Mouse (Mus musculus) kidney, postnatal 36 days (tissue): ENCODE results near the gene Stambp.

Source experiments
- DNase-seq, 2 experiments: peaks; one replicate each; pipeline ENCODE4 v3.0.0; 2021 to 2022; ENCODE audit warnings: mixed read lengths in 2 of 2

Gene Stambp

DNA sequence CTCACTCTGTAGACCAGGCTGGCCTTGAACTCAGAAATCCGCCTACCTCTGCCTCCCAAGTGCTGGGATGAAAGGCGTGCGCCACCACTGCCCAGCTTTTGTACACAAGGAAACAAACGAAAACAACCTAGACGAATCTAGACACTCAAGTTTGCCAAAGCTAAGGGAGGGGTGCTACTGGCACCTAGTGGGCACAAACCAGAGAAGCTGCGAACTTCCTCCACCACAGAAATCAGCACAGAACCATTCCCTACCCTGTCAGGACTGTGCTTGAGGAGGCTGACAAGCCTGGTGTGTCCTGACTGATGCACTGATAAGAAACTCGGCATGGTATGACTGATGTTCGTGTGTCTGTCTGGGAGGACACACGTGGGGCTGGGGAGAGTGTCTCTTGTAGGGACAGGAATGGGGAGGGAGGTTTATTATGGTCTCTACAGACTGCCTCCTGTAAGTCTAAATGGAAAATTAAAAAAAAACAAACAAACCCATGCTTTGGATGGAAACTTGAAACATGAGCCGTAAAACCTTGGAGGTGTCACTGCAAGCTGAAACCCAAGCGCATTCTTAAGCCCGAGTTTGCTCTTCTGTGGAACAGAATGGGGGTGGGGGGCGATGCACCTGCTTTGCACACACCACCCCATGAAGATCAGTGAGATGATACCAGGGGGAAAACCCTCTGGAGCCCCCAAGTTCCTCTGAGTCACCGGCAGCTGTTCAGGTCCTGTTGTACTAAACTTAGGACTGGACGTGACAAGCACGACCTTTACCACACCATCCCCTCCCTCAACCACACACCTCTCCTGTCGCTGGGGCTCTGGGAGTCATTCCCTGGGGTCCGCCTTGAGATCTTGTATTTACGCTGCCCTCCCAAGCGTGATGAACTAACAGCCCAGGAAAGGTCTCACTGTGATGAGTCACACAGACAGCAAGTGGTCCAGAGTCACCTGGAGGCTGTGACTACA lies 3.3 kb downstream of the Stambp start:
- peak in 1 of 2 experiments; percentile 14 for DNase-seq

DNA sequence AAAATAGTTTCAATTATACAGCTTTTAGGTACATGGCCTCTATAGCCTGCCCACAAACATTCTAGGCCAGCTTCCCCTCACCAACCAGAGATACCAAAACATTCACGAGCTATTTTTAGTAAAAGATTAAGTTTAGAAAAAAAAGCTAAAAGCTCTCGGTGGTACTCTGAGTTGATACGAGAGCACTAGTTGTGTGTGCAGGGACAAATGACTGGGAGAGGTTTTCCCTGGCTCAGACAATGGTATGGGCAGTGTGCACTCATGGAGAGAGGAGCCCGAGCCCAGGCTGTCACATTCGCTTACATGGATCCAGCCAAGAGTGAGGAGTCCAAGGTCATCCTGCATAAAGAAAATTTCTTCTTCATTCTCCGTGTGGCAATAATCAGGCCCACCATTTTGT lies 16.6 kb downstream of the Stambp start:
- no peak for DNase-seq

DNA sequence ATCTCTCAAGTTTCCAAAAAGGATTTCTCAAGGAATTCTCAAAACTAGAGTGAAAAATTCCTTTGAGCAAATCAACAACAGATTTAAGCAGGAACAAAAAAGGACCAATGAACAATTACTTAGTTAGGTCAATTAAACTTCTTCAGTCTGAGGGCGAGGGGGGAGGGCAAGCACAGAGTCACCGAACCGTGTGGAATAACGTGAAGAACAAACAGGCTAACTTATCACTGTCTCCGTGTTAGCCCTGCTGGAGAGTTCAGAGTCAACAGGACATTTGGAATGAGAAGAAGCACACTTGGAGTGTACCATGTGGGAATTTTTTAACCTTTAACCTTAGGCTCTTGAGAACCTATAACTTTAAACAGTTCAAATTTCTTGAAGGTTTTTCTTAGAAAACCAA lies 24.2 kb downstream of the Stambp start:
- peak; percentile 70 to 73 for DNase-seq

DNA sequence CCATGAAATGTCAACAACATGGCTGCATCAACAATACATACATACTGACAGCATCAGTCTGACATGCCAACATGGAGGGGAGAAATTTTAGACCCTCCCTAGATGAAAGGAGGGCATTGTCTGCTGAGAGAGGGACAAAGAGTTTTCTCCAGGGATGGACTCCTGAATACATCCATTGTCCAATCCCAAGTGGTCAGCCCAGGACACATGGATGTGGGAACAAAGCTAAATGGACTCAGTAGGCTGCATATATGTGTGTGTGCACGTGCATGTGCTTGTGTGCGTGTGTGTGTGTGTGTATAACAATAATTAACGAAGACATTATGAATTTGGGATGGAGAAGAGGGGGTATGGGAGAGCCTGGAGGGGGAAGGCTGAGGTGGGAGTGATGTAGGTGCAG lies 26.8 kb downstream of the Stambp start:
- DNase-seq, result no peak

DNA sequence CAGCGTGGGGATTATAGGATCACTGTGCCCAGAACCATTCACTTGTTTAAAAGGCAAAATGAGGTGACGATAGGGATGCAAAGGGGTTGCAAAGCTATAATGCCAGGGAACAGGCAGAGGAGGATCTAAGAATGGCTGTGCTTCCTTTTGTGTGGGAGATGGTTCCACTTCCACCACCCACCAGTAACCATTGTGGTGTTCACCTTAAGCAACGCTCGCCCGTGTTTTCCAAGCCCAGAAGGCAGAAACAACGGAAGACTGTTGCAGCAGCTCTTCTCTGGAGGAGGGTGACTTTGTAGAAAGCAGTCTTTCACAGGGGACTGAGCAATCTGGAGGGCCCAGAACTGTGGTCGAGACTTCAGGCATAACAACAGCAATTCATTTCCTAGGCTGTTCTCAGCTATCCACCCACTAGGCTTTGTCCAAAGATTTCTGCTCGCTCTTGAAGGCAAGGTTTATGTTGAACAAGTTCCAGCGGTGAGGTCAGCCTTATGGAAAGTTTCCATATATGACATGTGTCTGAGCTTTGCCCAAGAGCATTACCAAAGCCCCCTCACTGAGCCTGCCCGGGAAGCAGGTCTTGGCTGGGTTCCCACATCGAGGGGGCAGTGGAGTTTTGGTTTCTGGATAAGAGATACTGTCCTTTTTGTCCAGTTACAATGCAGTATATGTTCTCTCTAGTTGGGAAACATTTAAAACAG lies 30.6 kb downstream of the Stambp start:
- no peak for DNase-seq

DNA sequence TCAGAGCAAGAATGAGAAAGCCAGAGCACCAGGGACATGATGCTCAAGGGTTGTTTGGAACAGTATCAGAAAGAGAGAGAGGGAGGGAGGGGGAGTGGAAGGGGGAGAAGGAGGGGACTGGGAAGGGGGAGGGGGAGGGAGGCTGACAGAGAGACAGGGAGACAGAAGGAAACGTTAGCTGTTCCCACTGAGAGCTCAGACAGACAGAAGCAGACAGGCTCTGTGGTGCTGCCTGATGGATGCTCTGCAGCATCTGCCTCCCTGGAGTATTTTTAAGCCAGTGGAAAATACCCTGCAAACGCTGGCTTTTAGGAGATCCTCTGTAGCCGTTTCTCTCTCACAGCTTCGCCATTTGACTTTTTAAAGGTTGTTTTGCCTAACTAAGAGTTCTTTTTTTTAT lies 32.5 kb downstream of the Stambp start:
- DNase-seq, result no peak

DNA sequence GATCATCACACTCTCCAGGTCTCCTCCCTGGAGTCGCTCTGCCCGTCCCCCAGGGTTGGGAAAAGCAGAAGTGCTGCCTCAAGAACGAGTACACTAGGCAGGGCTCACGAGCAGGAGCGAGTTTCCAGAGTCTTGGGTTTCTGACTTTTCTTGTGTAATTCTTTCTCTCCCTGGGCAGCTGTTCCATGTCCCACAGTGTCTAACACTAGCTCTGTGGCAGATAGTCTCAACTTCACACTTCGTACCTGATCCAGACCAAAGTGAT lies 35.8 kb downstream of the Stambp start:
- DNase-seq, result no peak

DNA sequence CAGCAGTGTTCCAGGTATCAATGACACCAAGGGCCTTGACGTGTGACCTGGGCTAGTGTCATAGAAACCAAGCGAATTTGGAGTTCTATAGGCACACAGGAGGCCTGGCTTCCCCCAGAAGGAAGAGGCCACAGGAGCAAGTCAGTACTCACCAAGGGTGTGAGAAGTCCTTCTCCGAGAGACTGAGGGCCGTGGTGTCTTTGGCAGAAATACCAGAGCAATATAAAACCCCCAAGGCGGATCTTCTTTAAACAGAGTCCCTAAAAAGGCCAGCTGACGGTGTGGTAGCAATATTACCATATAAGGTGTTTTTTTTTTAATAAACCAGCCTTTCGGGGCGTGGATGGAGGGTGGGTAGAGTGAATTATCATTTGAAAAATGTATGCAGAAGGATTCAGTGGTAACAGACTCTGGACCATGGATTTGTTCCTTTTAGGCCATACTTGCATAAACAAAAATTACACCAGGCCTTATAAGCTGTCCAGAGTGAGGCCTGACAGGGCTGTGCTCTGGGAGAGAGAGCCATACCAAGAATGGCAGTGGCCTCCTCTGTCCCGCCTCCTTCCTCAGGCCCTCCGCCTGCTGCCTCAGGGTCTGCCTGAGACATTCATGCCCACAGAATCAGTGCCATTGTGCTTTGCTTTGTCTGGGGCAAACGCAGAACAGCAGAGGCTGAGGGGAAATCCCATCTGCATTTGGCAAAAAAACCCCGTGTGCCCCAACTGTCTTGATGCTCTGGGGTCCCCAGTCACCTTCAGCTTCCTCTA lies 36.3 kb downstream of the Stambp start, which contains the start of gene Actg2:
Gene Actg2, minus strand, starts transcription at position 238 of the 767 bp plus-strand sequence.
- no peak for DNase-seq

DNA sequence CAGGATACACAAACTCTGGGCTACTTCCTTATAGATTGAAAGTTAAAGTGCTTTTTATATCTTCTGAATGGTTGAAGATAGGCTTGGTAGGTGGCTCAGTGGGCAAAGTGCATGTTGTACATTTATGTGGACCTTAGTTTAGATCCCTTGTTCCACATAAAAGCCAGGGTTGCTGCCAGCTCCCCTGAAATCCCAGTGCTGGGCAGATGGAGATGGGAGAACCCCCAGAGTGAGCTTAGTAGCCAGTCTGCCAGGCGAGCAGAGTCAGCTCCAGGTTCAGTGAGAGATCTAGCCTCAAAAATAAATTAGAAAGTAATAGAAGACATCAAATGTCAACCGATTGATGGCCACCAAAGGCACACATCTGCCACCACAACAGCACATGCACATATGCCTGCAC lies 39.9 kb downstream of the Stambp start:
- no peak for DNase-seq

DNA sequence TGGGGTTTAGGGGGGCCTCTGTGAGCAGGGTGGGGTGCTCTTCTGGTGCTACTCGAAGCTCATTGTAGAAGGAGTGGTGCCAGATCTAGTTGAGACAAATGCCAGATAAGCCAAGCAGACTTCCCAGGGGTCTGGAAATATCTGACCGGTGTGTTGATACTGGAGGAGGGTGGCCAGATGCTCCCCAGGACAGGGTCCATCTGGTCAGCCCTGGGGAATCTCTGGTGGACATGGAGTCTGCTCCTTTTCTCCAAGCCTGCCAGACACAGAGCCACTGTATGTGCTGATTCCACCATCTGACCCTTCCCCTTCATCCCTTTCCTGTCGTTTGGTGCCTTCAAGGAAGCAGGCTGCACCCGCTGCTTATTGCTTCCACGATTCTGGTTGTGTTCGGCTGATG lies 49.3 kb downstream of the Stambp start:
- no peak for DNase-seq

DNA sequence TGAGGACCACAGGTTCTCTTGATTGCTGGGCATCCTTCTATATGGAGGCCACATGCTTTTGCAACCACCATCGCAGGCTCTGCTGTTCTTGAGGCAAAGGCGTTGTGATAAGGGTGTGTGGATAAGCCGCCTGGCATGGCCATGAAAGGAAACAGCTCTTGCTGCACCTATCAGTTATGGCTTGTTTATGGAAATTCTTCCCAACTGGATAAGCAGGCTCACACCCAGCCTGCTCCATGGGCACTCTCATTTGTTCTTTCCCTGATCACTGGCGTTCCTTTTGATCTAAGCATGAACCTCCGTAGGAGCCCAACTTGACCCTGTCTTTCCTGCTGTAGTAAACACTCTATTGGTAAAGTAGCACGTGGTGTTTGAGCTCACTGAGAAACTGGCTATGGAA lies 50.7 kb downstream of the Stambp start:
- no peak for DNase-seq

DNA sequence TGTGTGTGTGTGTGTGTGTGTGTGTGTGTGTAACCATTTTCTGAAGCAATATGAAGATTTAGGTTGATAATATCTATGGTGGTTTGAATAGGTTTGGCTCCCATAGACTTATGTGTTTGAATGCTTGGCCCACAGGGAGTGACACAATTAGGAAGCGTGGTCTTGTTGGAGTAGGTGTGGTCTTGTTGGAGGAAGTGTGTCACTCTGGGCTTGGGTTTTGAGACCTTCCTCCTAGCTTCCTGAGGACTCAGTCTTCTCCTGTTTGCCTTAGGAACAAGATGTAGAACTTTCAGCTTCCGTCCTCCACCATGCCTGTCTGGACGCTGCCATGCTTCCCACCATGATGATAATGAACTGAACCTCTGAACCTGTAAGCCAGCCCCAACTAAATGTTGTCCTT lies 53.9 kb downstream of the Stambp start:
- DNase-seq, result no peak

DNA sequence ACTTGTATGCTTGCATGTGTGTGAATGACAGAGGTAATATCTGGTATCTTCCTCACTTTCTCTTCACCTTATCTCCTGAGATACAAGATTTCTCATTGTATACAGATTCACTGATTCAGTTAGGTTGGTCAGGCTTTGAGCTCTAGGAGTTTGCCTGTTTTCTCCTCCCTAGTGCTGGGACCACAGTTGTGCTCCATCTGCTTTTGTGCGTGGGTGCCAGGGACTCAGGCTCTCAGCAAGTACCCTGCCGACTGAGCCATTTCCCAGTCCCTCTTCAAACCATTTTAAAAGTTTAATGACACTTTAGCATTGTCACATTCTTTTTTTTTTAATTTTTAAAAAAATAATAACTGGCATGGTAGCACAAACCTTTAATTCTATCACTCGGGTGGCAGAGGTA lies 57.4 kb downstream of the Stambp start:
- no peak for DNase-seq

DNA sequence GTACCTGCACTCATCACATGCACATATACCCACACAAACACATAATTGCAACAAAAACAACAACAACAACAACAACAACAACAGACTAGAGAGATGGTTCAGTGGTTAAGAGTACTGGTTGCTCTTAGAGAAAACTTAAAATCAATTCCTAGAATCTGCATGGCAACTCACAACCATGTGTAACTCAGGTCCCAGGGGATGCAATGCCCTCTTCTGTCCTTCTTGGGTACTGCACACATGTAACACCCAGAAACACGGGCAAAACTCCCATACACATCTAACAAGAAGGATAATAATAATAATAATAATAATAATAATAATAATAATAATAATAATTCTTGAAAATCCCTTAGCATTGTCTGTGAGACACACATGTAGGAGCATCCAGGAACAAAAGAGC lies 60.0 kb downstream of the Stambp start:
- DNase-seq, result peak; percentile 66 to 85

DNA sequence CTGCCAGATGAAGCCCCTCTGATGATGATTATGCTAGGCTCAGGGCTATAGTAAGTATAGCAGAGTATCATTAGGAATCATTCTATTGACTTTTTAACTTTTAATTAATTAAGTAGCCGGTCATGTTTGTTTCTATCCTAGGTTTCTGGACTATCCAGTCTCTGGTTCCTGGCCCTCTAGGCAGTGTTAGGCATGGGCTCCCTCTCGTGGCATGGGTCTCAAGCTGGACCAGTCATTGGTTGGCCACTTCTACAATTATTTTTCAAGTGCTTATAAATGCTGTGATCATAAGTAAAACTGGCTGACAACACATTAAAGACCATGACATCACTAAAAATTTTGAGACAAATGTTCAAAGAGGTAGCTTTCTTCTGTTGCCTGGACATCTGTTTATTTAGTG lies 62.3 kb downstream of the Stambp start:
- DNase-seq, result peak in 1 of 2 experiments; percentile 41

DNA sequence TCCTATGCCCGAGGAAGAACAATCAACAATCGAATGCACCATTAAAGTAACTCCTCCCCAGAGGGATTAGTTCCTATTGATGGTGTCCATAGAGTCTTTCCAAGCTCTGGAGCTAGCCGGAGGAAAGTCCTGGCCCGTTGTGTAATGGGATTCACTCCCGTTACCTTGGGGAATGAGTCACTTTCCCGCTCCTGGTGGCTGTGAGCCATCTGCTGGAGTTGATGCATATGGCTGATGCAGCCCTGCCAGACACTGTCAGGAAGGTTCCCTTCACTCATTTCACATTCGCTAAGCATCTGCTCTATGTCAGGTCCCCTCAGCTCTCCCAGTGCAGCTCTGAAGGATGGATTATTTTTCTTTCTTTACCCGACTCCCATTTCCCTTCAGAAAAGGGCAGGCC lies 63.1 kb downstream of the Stambp start:
- DNase-seq, result no peak

DNA sequence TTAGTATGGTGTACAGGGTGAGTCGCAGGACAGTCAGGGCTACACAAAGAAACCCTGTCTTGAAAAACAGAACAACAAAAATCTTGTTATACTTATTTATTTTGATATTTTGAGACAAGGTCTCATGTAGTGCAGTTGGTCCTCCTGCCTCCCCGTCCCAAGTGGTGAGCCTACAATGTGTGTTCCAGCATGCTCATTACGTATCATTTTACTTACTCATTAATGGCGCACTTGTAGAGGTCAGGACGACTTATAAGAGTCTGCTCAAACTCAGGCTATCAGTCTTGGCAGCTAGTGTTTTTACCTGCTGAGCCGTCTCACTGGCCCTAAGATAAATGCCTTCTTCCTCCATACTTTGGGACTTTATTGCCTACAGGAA lies 65.4 kb downstream of the Stambp start:
- DNase-seq, result no peak

DNA sequence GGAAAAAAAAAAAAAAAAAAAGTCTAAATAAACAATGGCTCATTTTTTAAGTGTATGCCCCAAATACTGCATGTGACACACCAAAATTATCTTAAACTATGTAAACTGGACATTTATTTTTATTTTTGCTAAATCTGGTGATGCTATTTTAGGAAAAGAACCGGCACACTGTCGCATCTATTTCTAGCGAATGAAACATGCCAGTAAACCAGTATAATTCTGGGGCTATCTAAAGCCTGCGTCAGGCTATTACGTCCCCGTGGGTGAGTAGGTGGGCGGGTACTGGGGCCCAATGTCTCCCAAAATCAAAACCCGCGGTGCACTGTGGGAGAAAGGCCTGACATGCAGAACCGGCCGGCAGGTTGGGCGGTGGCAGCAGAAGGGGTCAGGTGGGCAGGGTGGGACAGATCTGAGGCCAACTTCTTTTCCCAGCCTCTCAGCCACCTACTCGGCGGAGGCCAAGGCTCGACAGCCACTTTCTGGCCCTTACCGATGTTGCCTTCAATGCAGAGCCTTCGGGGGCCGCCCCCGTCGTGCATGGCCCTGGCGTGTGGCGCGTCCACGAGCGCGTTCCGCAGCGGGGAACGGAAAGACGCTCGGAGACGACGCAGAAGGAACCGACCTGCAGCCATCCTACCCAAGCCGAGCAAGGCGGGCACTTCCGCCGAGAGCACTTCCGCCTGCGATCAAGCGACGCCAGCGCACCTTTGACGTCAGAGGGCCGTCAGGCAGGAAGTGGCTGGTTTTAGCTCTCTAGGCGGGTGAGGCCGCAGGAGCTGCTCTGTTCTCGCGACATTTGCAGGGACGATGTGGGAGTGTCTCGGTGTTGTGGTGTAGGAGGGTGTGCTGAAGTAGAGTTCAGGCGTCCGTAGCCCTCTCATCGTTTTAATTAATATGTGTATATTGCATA lies 66.0 kb downstream of the Stambp start, which contains the start of gene Dguok:
Gene Dguok, minus strand, starts transcription at position 712 of the 910 bp plus-strand sequence.
- DNase-seq, result peak; percentile 98 to 99

DNA sequence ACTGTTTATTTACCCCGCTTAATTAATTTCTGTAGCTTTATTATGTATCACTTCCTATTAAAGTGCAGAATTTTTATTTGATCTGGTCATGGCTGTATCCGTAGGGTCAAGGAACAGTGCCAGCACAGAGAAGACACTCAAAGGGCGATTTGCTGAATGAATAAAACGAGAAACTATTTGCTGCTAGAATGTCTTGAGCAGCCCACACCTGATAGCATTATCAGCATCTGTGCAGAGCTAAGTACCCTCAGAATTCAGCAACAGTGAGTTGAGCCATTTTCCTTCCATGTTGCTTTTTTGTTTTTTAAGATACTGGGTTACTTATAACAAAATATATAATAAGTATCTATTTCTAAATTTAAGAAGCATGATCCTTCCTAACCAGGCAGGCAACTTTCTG lies 67.0 kb downstream of the Stambp start:
- no peak for DNase-seq

DNA sequence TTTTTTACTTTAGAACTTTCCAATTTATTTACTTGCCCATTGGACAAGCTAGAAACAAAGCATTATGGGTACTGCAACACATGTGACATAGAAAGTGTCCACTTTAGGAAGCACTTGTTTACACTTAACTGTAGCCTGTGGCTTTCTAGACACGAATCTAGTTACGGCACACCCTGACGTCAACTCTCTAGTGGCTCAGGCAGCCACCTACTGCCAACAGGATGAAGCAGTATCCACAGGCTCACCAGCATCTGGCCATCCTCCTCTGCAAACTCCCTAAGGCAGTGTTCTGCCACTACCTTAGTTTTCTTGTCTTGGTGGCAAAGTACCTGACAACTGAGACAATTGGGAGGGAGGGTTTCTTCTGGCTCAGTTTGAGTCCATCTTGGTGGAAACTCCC lies 69.2 kb downstream of the Stambp start:
- DNase-seq, result no peak

DNA sequence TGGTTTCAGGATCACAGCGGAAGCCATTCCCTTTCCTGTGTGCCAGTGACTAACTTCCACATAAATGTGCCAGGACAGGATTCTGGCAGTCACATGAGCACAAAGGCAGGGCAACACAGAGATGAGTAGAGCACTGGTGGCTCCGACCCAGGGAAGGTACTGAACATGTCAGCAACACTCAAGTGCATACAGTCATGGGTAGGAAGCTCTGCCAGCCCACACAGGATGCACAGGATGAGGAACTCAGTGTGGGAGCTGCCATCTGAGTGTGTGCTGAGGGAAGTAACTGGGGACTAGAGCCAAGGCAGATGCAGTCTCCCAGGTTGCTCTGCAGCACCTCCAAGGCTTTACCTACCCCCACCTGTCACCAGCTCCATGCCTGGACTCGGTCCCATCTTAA lies 69.9 kb downstream of the Stambp start:
- DNase-seq, result peak; percentile 24 to 37
